Mouse (Mus musculus) forebrain, embryonic 11.5 days (tissue): ENCODE results near the gene 4930402H24Rik. TPM values are rescaled to one million over a fixed set of nuclear protein-coding genes. Genes with fewer than 3 reads are reported as not detected.

Source experiments
- ATAC-seq: fragments of 200-750 bp; cut with Nextera tagmentation; replicated peaks from 2 replicates; pipeline ENCODE4 v1.8.0; 2017; ENCODE audit warnings: moderate TSS enrichment; ENCODE audit not compliant: low FRiP score
- DNase-seq: peaks from one replicate; pipeline ENCODE4 v3.0.0-alpha.2; 2017; ENCODE audit warnings: low spot score
- H3K27ac ChIP-seq: fragments of 300-500 bp; sonication (generic); 2 replicates; pipeline ENCODE4 v1.5.1; 2014; ENCODE audit warnings: low read depth, low read length
- H3K27me3 ChIP-seq: fragments of 300-500 bp; sonication (generic); 2 replicates; pipeline ENCODE4 v1.6.1; 2014; ENCODE audit warnings: mild to moderate bottlenecking, low read length, mixed read lengths; ENCODE audit not compliant: control insufficient read depth, insufficient read depth
- H3K36me3 ChIP-seq: fragments of 300-500 bp; sonication (generic); 2 replicates; pipeline ENCODE4 v1.6.1; 2014; ENCODE audit warnings: mild to moderate bottlenecking, low read length, moderate library complexity, mixed read lengths; ENCODE audit not compliant: control insufficient read depth, insufficient read depth
- H3K4me1 ChIP-seq: fragments of 300-500 bp; sonication (generic); replicated peaks from 2 replicates; pipeline ENCODE4 v1.6.1; 2014; ENCODE audit warnings: low read length, mixed read lengths; ENCODE audit not compliant: control insufficient read depth, insufficient read depth
- H3K4me2 ChIP-seq: fragments of 300-500 bp; sonication (generic); 2 replicates; pipeline ENCODE4 v1.6.1; 2014; ENCODE audit warnings: low read depth, mild to moderate bottlenecking, low read length, moderate library complexity, mixed read lengths; ENCODE audit not compliant: severe bottlenecking
- H3K4me3 ChIP-seq: fragments of 300-500 bp; sonication (generic); 2 replicates; pipeline ENCODE4 v1.5.1; 2014; ENCODE audit warnings: low read depth, low read length
- H3K9ac ChIP-seq: fragments of 300-500 bp; sonication (generic); 2 replicates; pipeline ENCODE4 v1.6.1; 2014; ENCODE audit warnings: low read length
- H3K9me3 ChIP-seq: fragments of 300-500 bp; sonication (generic); 2 replicates; pipeline ENCODE4 v1.6.1; 2016; ENCODE audit warnings: low read length, mixed read lengths; ENCODE audit not compliant: control insufficient read depth
- WGBS: fragments of 180-500 bp; shearing (Covaris S2); extraction: QIAGEN DNeasy Blood & Tissue Kit; methylation state at CpG from one replicate; pipeline ENCODE4 v1.1.7; 2014; 5-methylcytosine and 5-hydroxymethylcytosine counted together
- polyA plus RNA-seq: library from polyadenylated mRNA; unstranded; fragments of >200 nt; fragmentation: Nextera tagmentation; extraction: Ambion mirVana; gene quantifications from 2 replicates; pipeline ENCODE4 v1.2.1, GENCODE M21; 2014

The 4930402H24Rik gene
- polyA plus RNA-seq: 47.4 and 53.1 TPM in 2 replicates

DNA sequence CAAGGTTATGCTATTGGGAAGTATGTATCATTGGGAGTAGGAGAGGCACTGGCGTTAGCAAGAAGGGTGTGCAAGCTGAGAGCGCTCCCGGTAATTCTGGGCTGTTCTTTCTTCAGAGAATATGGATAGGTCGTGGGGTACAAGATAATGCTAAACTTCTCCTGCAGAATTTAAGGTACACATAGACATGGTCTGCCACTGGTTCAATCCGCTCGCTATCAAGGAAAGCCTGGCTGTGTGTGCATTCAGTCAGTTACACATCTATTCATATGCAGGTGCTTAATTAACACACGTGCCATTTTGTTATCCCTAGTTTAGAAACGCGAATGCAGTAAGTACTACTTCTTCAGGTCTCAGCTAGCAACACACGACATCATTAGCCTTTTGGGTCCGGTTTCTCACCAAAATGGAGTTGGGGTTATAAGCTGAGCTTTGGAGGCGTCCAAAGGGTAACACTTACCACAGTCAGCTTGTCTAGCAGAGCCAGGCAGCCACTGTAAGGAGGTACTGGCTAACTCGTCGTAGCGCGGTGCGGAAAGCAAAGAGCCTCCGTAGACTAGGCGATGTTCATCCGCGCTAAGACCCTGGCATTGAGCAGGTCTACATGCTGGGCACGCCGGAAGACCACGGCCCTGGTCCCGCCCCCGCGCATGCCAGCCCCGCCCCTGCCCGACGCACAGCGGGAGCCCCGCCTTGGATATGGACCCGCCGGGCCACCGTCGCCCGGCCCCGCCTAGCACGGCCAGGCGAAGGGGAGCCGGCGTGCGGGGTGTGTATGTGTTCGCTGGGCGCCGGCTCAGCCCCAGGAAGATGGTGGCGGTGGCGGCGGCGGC lies at the start of gene 4930402H24Rik, which contains the start of gene Atrn:
Gene 4930402H24Rik, minus strand, starts transcription at position 656 of the 833 bp plus-strand sequence.
Gene Atrn, plus strand, starts transcription at position 745 of the 833 bp plus-strand sequence.
- H3K36me3 ChIP-seq: no peaks in the 10 kb centered on the region
- H3K4me2 ChIP-seq: peak within 1 kb of the TSS; percentile 69
- H3K9ac ChIP-seq: peak within 1 kb of the TSS; percentile 86
- WGBS: 7% methylated on average over 46 of the region's 50 CpGs
- peak within 1 kb of the TSS; percentile 98 for H3K4me3 ChIP-seq
- peak; percentile 98 for DNase-seq
- no peaks in the 10 kb centered on the region for H3K9me3 ChIP-seq
- ATAC-seq: peak; percentile 97
- H3K27me3 ChIP-seq: no peaks in the 10 kb centered on the region
- peaks cover 5% of the 10 kb centered on the region for H3K4me1 ChIP-seq
- H3K27ac ChIP-seq: peak within 1 kb of the TSS; percentile 70

DNA sequence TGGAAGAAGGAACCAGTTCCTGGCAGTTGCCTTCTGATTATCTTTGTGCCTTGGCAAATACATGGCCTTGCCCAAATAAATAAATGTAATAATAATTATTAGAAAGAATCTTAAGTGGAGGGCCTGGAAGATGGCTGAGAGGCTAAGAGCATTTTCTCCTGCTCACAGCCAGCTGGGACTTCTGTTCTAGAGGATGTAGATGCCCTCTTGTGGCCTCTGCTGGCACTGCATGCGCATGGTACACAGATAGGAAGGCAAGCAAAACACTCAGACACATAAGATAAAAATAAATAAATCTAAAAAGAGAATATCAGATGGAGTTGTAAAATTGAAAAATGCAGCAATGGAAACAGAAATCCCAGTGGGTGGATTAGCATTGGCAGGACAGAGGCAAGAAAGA lies 44.3 kb upstream of the 4930402H24Rik start:
- 6% methylated on average over 1 of the region's 1 CpGs for WGBS
- ATAC-seq (no peak), DNase-seq (peak; percentile 88)
- H3K4me1 ChIP-seq: no peaks in the 10 kb centered on the region
- no peak overlapping the region for H3K4me2 ChIP-seq
- H3K4me3 ChIP-seq: no peak overlapping the region
- H3K9me3 ChIP-seq: no peaks in the 10 kb centered on the region
- H3K27me3 ChIP-seq: no peaks in the 10 kb centered on the region
- H3K9ac ChIP-seq: no peak overlapping the region
- H3K36me3 ChIP-seq: no peaks in the 10 kb centered on the region
- no peak overlapping the region for H3K27ac ChIP-seq

GRCm38 (mm10) chr2:130949781-130950180 lies 43.6 kb upstream of the 4930402H24Rik start:
- no peaks in the 10 kb centered on the region for H3K36me3 ChIP-seq

GRCm38 (mm10) chr2:130932865-130933264 lies 26.7 kb upstream of the 4930402H24Rik start:
- ATAC-seq: no peak
- no peak overlapping the region for H3K9ac ChIP-seq
- no peak overlapping the region for H3K4me2 ChIP-seq
- DNase-seq: no peak
- H3K9me3 ChIP-seq: no peaks in the 10 kb centered on the region
- WGBS: 91% methylated on average over 12 of the region's 12 CpGs
- H3K27ac ChIP-seq: no peak overlapping the region
- no peaks in the 10 kb centered on the region for H3K36me3 ChIP-seq
- no peaks in the 10 kb centered on the region for H3K4me1 ChIP-seq
- no peak overlapping the region for H3K4me3 ChIP-seq
- no peaks in the 10 kb centered on the region for H3K27me3 ChIP-seq

More at GRCm38 (mm10) chr2:130949781-130950180, 43.6 kb upstream of the 4930402H24Rik start:
- no peaks in the 10 kb centered on the region for H3K9me3 ChIP-seq
- H3K27me3 ChIP-seq: no peaks in the 10 kb centered on the region
- no peak overlapping the region for H3K9ac ChIP-seq
- no peaks in the 10 kb centered on the region for H3K4me1 ChIP-seq
- H3K27ac ChIP-seq: no peak overlapping the region
- WGBS: 84% methylated on average over 2 of the region's 2 CpGs
- DNase-seq: no peak
- ATAC-seq: no peak
- H3K4me2 ChIP-seq: no peak overlapping the region
- no peak overlapping the region for H3K4me3 ChIP-seq

- Histone ChIP-seq H3K27ac (no peak overlapping the region), H3K27me3 (no peaks in the 10 kb centered on the region), H3K4me1 (no peaks in the 10 kb centered on the region)
Observed at GRCm38 (mm10) chr2:130929994-130930393, 23.8 kb upstream of the 4930402H24Rik start.

DNA sequence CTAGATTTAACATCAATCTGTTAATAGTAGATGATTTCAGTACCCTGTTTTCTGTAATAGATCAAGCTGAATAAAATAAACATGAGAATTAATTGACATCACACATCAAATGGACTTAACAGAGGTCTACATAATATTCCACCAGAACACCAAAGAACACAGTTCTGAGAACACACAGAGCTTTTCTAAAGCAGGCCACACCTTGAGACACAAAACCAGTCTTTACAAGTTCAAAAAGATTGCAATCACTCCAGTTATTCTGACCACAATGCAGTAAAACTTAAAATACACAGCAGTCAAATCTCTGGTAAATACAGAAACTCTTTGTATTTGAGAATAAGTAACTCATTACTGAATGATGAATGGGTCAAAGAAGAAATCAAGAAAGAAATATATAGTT lies 22.3 kb upstream of the 4930402H24Rik start:
- Histone ChIP-seq H3K36me3 (no peaks in the 10 kb centered on the region), H3K4me2 (no peak overlapping the region), H3K9me3 (no peaks in the 10 kb centered on the region), H3K9ac (no peak overlapping the region), H3K27me3 (no peaks in the 10 kb centered on the region), H3K27ac (no peak overlapping the region), H3K4me3 (no peak overlapping the region), H3K4me1 (no peaks in the 10 kb centered on the region)
- ATAC-seq (no peak), DNase-seq (no peak)

More at GRCm38 (mm10) chr2:130929994-130930393, 23.8 kb upstream of the 4930402H24Rik start:
- Histone ChIP-seq H3K4me2 (no peak overlapping the region), H3K36me3 (no peaks in the 10 kb centered on the region), H3K9me3 (no peaks in the 10 kb centered on the region), H3K9ac (no peak overlapping the region), H3K4me3 (no peak overlapping the region)
- WGBS: 92% methylated on average over 5 of the region's 5 CpGs
- DNase-seq (no peak), ATAC-seq (no peak)

DNA sequence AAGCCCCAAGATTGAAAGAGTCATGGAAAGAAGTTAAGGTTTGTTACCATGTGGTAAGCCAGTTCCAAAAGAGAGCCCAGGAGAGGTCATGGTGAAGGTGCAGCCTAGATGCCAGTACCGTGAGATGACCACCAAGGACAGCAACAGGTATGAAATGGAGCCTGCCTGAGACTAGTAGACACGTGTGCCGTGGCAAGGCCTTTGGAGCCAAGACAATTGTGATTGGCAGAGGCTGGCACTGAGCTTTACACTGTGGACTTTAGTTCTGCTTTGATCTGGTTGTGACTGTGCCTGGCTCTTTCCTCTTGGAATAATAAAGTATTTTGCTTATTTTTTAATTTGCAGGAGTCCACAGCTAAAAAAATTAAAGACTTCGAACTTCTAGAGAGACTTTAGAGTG lies 21.8 kb upstream of the 4930402H24Rik start:
- 90% methylated on average over 4 of the region's 4 CpGs for WGBS
- no peaks in the 10 kb centered on the region for H3K4me1 ChIP-seq
- no peak for ATAC-seq
- H3K27ac ChIP-seq: no peak overlapping the region
- H3K4me3 ChIP-seq: no peak overlapping the region
- H3K9ac ChIP-seq: no peak overlapping the region
- H3K36me3 ChIP-seq: no peaks in the 10 kb centered on the region
- H3K4me2 ChIP-seq: no peak overlapping the region
- no peak for DNase-seq
- H3K27me3 ChIP-seq: no peaks in the 10 kb centered on the region
- H3K9me3 ChIP-seq: no peaks in the 10 kb centered on the region

DNA sequence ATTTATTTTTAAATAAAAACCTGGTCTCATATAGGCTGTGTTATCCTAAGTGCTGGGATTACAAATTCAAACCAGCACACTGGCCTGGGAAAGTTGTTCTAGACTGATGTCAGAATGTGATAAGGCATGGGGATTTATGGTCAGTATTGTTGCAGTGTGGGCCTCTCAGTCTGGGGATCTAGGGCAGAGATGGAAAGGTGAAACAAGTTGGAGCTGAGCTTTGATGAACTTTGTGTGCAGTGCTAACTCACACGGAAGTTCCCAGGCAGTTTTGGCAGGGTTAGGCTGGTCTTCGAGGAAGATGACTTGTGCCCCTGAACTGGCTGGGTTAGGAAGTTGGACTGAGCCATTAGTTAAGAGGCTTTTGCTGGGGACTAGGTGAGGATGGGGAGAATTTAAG lies 18.7 kb upstream of the 4930402H24Rik start:
- H3K9ac ChIP-seq: no peak overlapping the region
- H3K27ac ChIP-seq: no peak overlapping the region
- no peak overlapping the region for H3K4me3 ChIP-seq
- DNase-seq (no peak), ATAC-seq (no peak)
- no peaks in the 10 kb centered on the region for H3K4me1 ChIP-seq
- WGBS: 89% methylated on average over 2 of the region's 2 CpGs
- no peaks in the 10 kb centered on the region for H3K36me3 ChIP-seq
- H3K27me3 ChIP-seq: no peaks in the 10 kb centered on the region
- H3K9me3 ChIP-seq: no peaks in the 10 kb centered on the region
- H3K4me2 ChIP-seq: no peak overlapping the region
